Mouse (Mus musculus) thymus, postnatal 4 days (tissue): ENCODE data around the gene Olfr689.
"Not testable (repeated sequence)": the region's sequence is repeated elsewhere in the genome, so short reads cannot be mapped to it uniquely, and the experiment has no call there.

Experiments used
- DNase-seq: peaks from one replicate; pipeline ENCODE4 v3.0.0; 2021

Olfr689 gene

GRCm38 (mm10) chr7:105310865-105311264, at the start of gene Olfr689:
Olfr689 (plus strand) TSS chr7:105311165.
- DNase-seq = no peak

- DNase-seq = no peak
Measured at GRCm38 (mm10) chr7:105272426-105272825, 38.5 kb upstream of the Olfr689 start.

GRCm38 (mm10) chr7:105287795-105288194, 23.2 kb upstream of the Olfr689 start, which contains the start of gene Olfr688:
Olfr688 (plus strand) TSS chr7:105288095.
- DNase-seq = no peak

GRCm38 (mm10) chr7:105290051-105290450, 20.9 kb upstream of the Olfr689 start:
- DNase-seq = no peak

- no peak for DNase-seq
Measured at GRCm38 (mm10) chr7:105325302-105325701, 14.3 kb downstream of the Olfr689 start.

GRCm38 (mm10) chr7:105334004-105334403, 23.0 kb downstream of the Olfr689 start, which contains the start of gene Olfr690:
Olfr690 (minus strand) TSS chr7:105334104.
- DNase-seq = no peak

GRCm38 (mm10) chr7:105342170-105342569, 31.2 kb downstream of the Olfr689 start, which contains the start of gene Olfr691:
Olfr691 (minus strand) TSS chr7:105342270.
- no peak for DNase-seq

GRCm38 (mm10) chr7:105342752-105343151, 31.8 kb downstream of the Olfr689 start:
- DNase-seq = no peak

- not testable (repeated sequence) for DNase-seq
Measured at GRCm38 (mm10) chr7:105356064-105356463, 45.1 kb downstream of the Olfr689 start.

- not testable (repeated sequence) for DNase-seq
Measured at GRCm38 (mm10) chr7:105356487-105356886, 45.5 kb downstream of the Olfr689 start.

GRCm38 (mm10) chr7:105361713-105362112, 50.7 kb downstream of the Olfr689 start:
- no peak for DNase-seq

- no peak for DNase-seq
Measured at GRCm38 (mm10) chr7:105367268-105367667, 56.3 kb downstream of the Olfr689 start.

- no peak for DNase-seq
Measured at GRCm38 (mm10) chr7:105367930-105368329, 57.0 kb downstream of the Olfr689 start, which contains the start of gene Olfr692. Olfr692 (plus strand) TSS chr7:105368230.

- DNase-seq = no peak
Measured at GRCm38 (mm10) chr7:105368521-105368920, 57.6 kb downstream of the Olfr689 start.
